Comparison of ENCODE assay signal across 27 mouse cellular contexts in the genomic region with DNA sequence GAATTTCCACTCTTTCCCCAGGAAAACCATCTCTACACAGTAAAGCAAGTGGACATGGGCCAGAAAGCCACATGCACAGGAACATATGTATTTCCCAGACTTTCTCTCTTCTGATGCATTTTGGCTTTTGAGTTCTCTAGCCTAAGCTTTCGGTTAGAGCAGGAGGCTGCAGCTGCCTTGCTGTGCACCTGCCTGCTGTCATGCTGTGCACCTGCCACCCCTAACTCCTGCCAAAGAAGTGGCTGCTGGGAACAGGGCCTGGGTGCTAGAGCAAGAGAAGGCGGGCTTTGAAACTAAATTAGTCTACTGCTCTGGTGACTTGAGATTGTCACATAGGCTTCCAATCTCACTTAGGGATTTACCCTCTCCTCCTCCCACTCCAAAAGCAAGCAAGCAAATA. TPM values are rescaled to one million over a fixed set of nuclear protein-coding genes. Genes with fewer than 3 reads are reported as not detected.
A peak's percentile ranks its signal among the peaks of the same experiment; 100 is the strongest.
DNase-seq lines count a peak whose midpoint lies in the region; ATAC-seq lines count a peak whose summit lies in the region.
"Had no signal": no experiment of that assay in that cellular context is flagged by ENCODE, and none has a peak within 500 bp of the region (broad histone marks: within the 10 kb centered on the region; RNA-seq: fewer than 3 reads in every experiment).

No protein-coding gene starts in this region.

- H3K36me3 ChIP-seq in lung, embryonic 15.5 days: no peaks in the 10 kb centered on the region
- no peaks in the 10 kb centered on the region for H3K36me3 ChIP-seq in megakaryocyte, embryonic 14.5 days (replicated peaks; ENCODE audit: low read length)
- H3K36me3 ChIP-seq: embryonic facial prominence, embryonic 12.5 days; embryonic facial prominence, embryonic 15.5 days; heart, embryonic 10.5 days; heart, embryonic 13.5 days had no signal

- H3K9ac ChIP-seq in lung, embryonic 15.5 days: no peak overlapping the region
- H3K9ac ChIP-seq: embryonic facial prominence, embryonic 12.5 days; embryonic facial prominence, embryonic 15.5 days; forebrain, postnatal 0 days; heart, embryonic 13.5 days; hindbrain, embryonic 14.5 days had no signal

- WGBS in lung, embryonic 15.5 days: 54% methylated on average over 2 of the region's 2 CpGs

- no peak overlapping the region for H3K4me3 ChIP-seq in lung, embryonic 15.5 days
- H3K4me3 ChIP-seq in megakaryocyte, embryonic 14.5 days (replicated peaks): peak overlapping the region; percentile 42
- H3K4me3 ChIP-seq: embryonic facial prominence, embryonic 12.5 days; embryonic facial prominence, embryonic 15.5 days; heart, adult 2 months; heart, embryonic 10.5 days; heart, embryonic 13.5 days had no signal

- H3K4me2 ChIP-seq in lung, embryonic 15.5 days: 0 out of 2 replicates have a peak overlapping the region, but pooled peaks have one; percentile 10
- H3K4me2 ChIP-seq: embryonic facial prominence, embryonic 12.5 days; embryonic facial prominence, embryonic 15.5 days; heart, embryonic 13.5 days; hindbrain, embryonic 14.5 days had no signal

- no peak for DNase-seq in frontal cortex, postnatal 25 days (ENCODE audit: low spot score in 2 of 2)
- DNase-seq in lung, postnatal 36 days: no peak
- DNase-seq: adrenal gland, adult 8-10 months; adrenal gland, postnatal 25 days; cerebellum, adult 18-20 months; cerebellum, adult 9-11 months; cerebellum, postnatal 25 days; forebrain, postnatal 0 days; gastrocnemius, postnatal 10 days; gastrocnemius, postnatal 36 days; heart, adult 2 months; heart, postnatal 14 days; heart, postnatal 4 days had no signal

- no peaks in the 10 kb centered on the region for H3K9me3 ChIP-seq in lung, embryonic 15.5 days
- H3K9me3 ChIP-seq in megakaryocyte, embryonic 14.5 days: peaks cover 84% of the 10 kb centered on the region
- H3K9me3 ChIP-seq: embryonic facial prominence, embryonic 15.5 days had no signal

- peaks cover 5% of the 10 kb centered on the region; the same call in 1 of the 2 replicates for H3K4me1 ChIP-seq in lung, embryonic 15.5 days
- H3K4me1 ChIP-seq in megakaryocyte, embryonic 14.5 days: no peaks in the 10 kb centered on the region
- H3K4me1 ChIP-seq: embryonic facial prominence, embryonic 12.5 days; embryonic facial prominence, embryonic 15.5 days; heart, embryonic 10.5 days; heart, embryonic 13.5 days had no signal

- no peaks in the 10 kb centered on the region for H3K27me3 ChIP-seq in lung, embryonic 15.5 days
- no peaks in the 10 kb centered on the region for H3K27me3 ChIP-seq in megakaryocyte, embryonic 14.5 days (replicated peaks)
- H3K27me3 ChIP-seq: embryonic facial prominence, embryonic 12.5 days; heart, embryonic 13.5 days had no signal

- peak overlapping the region; percentile 59; the same call in 1 of the 2 replicates for H3K27ac ChIP-seq in lung, embryonic 15.5 days
- H3K27ac ChIP-seq: embryonic facial prominence, embryonic 12.5 days; embryonic facial prominence, embryonic 15.5 days; heart, adult 2 months; heart, embryonic 10.5 days; heart, embryonic 13.5 days; hindbrain, embryonic 14.5 days; hindbrain, postnatal 0 days had no signal

- peak; percentile 72 for ATAC-seq in frontal cortex, adult (ENCODE audit: low TSS enrichment)
- ATAC-seq in lung, embryonic 15.5 days (ENCODE audit: borderline replicate concordance, extremely low read depth, low FRiP score, low TSS enrichment): no peak
- no peak for ATAC-seq in megakaryocyte, adult 5-6 weeks (ENCODE audit: poor library complexity, severe bottlenecking)
- ATAC-seq: activated CD4-positive, CD25-positive, alpha-beta regulatory T cell, adult 4 months; forebrain, embryonic 14.5 days; forebrain, postnatal 0 days; hindbrain, postnatal 0 days had no signal

RNA-seq across cellular contexts. Expression of gene Tmem132d, which starts 8.7 kb away (rescaled TPM):
- polyA plus RNA-seq in lung, embryonic 15.5 days (2015; fragmentation: Nextera tagmentation; extraction: Ambion mirVana): 1.4 and 2.3 TPM in 2 replicates
- not detected in 2 replicates for polyA plus RNA-seq in megakaryocyte, embryonic 14.5 days (2012; ENCODE audit: insufficient read depth, low replicate concordance)
- not detected in 2 replicates for total RNA-seq in megakaryocyte, adult 5-6 weeks (2015)
- 0.07 TPM in 1 of 2 replicates, not detected in the other for total RNA-seq in megakaryocyte, adult 5-6 weeks (2017)
- total RNA-seq: adrenal gland, postnatal 25 days; common myeloid progenitor, adult 5-6 weeks; granulocyte monocyte progenitor cell, adult 5-6 weeks had no signal
- polyA plus RNA-seq: activated CD4-positive, CD25-positive, alpha-beta regulatory T cell, adult 4 months had no signal
